Mouse (Mus musculus): ENCODE measurements at regions not wholly inside any gene's neighbourhood (a gene's known extent, or its start where the extent isn't known, plus 50 kb on each side); places are given as distances from the start of the nearest gene placed in this dataset.

GRCm38 (mm10) chr16:21364885-21365284 lies 58.0 kb upstream of the Vps8 start:
- ATAC-seq (ENCODE audit: low FRiP score, low TSS enrichment) (no peak), DNase-seq (no peak)
- Histone ChIP-seq H3K9me3 (ENCODE audit: control insufficient read depth, low read length) (no peaks in the 10 kb centered on the region), H3K4me3 (replicated peaks; ENCODE audit: low read depth, low read length) (no peak overlapping the region), H3K27me3 (ENCODE audit: control insufficient read depth, insufficient read depth, low read length) (no peaks in the 10 kb centered on the region), H3K4me1 (ENCODE audit: control insufficient read depth, insufficient read depth, low read length) (peaks cover 6% of the 10 kb centered on the region; the same call in 1 of the 2 replicates), H3K9ac (replicated peaks; ENCODE audit: low read length) (no peak overlapping the region), H3K27ac (replicated peaks; ENCODE audit: low read depth, low read length) (no peak overlapping the region), H3K4me2 (ENCODE audit: low read length) (no peak overlapping the region), H3K36me3 (ENCODE audit: control insufficient read depth, insufficient read depth, low read length) (no peaks in the 10 kb centered on the region)
- WGBS = 19% methylated on average over 8 of the region's 8 CpGs

- H3K9ac ChIP-seq (replicated peaks; ENCODE audit: low read length) = no peak overlapping the region
- no peak overlapping the region for H3K27ac ChIP-seq (replicated peaks; ENCODE audit: low read depth, low read length)
- ATAC-seq (ENCODE audit: low FRiP score, low TSS enrichment) (no peak), DNase-seq (peak; percentile 66)
- no peaks in the 10 kb centered on the region for H3K27me3 ChIP-seq (ENCODE audit: control insufficient read depth, insufficient read depth, low read length)
- WGBS = 32% methylated on average over 8 of the region's 8 CpGs
- H3K9me3 ChIP-seq (ENCODE audit: control insufficient read depth, low read length) = no peaks in the 10 kb centered on the region
- H3K4me1 ChIP-seq (ENCODE audit: control insufficient read depth, insufficient read depth, low read length) = peaks cover 6% of the 10 kb centered on the region; the same call in 1 of the 2 replicates
- H3K4me3 ChIP-seq (replicated peaks; ENCODE audit: low read depth, low read length) = no peak overlapping the region
- H3K4me2 ChIP-seq (ENCODE audit: low read length) = no peak overlapping the region
- no peaks in the 10 kb centered on the region for H3K36me3 ChIP-seq (ENCODE audit: control insufficient read depth, insufficient read depth, low read length)
Measured at GRCm38 (mm10) chr16:21367449-21367848, 55.5 kb upstream of the Vps8 start.

- Histone ChIP-seq H3K4me2 (ENCODE audit: low read length) (no peak overlapping the region), H3K27ac (replicated peaks; ENCODE audit: low read depth, low read length) (no peak overlapping the region), H3K36me3 (ENCODE audit: control insufficient read depth, insufficient read depth, low read length) (no peaks in the 10 kb centered on the region), H3K9ac (replicated peaks; ENCODE audit: low read length) (no peak overlapping the region), H3K4me3 (replicated peaks; ENCODE audit: low read depth, low read length) (no peak overlapping the region), H3K27me3 (ENCODE audit: control insufficient read depth, insufficient read depth, low read length) (no peaks in the 10 kb centered on the region), H3K4me1 (ENCODE audit: control insufficient read depth, insufficient read depth, low read length) (0 out of 2 replicates have a peak, but pooled peaks cover 10% of the 10 kb centered on the region), H3K9me3 (ENCODE audit: control insufficient read depth, low read length) (no peaks in the 10 kb centered on the region)
- ATAC-seq (ENCODE audit: low FRiP score, low TSS enrichment) (no peak), DNase-seq (no peak)
- 85% methylated on average over 1 of the region's 1 CpGs for WGBS
Measured at GRCm38 (mm10) chr16:21368821-21369220, 54.1 kb upstream of the Vps8 start.

- WGBS = 71% methylated on average over 12 of the region's 12 CpGs
- H3K4me1 ChIP-seq (ENCODE audit: control insufficient read depth, insufficient read depth, low read length) = 0 out of 2 replicates have a peak, but pooled peaks cover 10% of the 10 kb centered on the region
- H3K27ac ChIP-seq (replicated peaks; ENCODE audit: low read depth, low read length) = no peak overlapping the region
- DNase-seq (no peak), ATAC-seq (ENCODE audit: low FRiP score, low TSS enrichment) (no peak)
- no peak overlapping the region for H3K4me2 ChIP-seq (ENCODE audit: low read length)
- no peaks in the 10 kb centered on the region for H3K9me3 ChIP-seq (ENCODE audit: control insufficient read depth, low read length)
- H3K9ac ChIP-seq (replicated peaks; ENCODE audit: low read length) = no peak overlapping the region
- H3K36me3 ChIP-seq (ENCODE audit: control insufficient read depth, insufficient read depth, low read length) = no peaks in the 10 kb centered on the region
- H3K4me3 ChIP-seq (replicated peaks; ENCODE audit: low read depth, low read length) = no peak overlapping the region
- no peaks in the 10 kb centered on the region for H3K27me3 ChIP-seq (ENCODE audit: control insufficient read depth, insufficient read depth, low read length)
Measured at GRCm38 (mm10) chr16:21369569-21370512, 53.1 kb upstream of the Vps8 start.

Data from midbrain, embryonic 14.5 days (tissue).